Mouse (Mus musculus) cortical plate, adult 2 months (tissue): ENCODE results near the gene Smoc1. TPM values are rescaled to one million over a fixed set of nuclear protein-coding genes. Genes with fewer than 3 reads are reported as not detected.

Experiments used
- H3K27ac ChIP-seq: fragments of 200-500 bp; 2 replicates; pipeline ENCODE4 v1.5.1; 2012; ENCODE audit warnings: low read length, control low read depth, inconsistent platforms; ENCODE audit not compliant: insufficient read depth
- H3K4me1 ChIP-seq: fragments of 200-500 bp; 2 replicates; pipeline ENCODE4 v1.6.1; 2011; ENCODE audit warnings: low read length; ENCODE audit not compliant: control insufficient read depth, insufficient read depth
- H3K4me3 ChIP-seq: fragments of 200-500 bp; 2 replicates; pipeline ENCODE4 v1.5.1; 2011; ENCODE audit warnings: mild to moderate bottlenecking, low read length, control low read depth; ENCODE audit not compliant: insufficient read depth
- CTCF ChIP-seq: fragments of 200-500 bp; IDR thresholded peaks from 2 replicates; pipeline ENCODE4 v1.5.1; 2011; ENCODE audit warnings: mild to moderate bottlenecking, control low read depth, low read length; ENCODE audit not compliant: insufficient read depth; ENCODE audit errors: extremely low read depth
- POLR2A ChIP-seq: fragments of 200-500 bp; IDR thresholded peaks from 2 replicates; pipeline ENCODE4 v1.6.1; 2011; ENCODE audit warnings: mild to moderate bottlenecking, low read length, control low read depth; ENCODE audit not compliant: insufficient read depth; ENCODE audit errors: extremely low read depth
- polyA plus RNA-seq: library from polyadenylated mRNA; depleted of rRNA; stranded (reverse); fragments of >200 nt; gene quantifications from 2 replicates; pipeline ENCODE4 v1.2.3, GENCODE M21; 2012

The Smoc1 gene
- polyA plus RNA-seq, 1 experiment, result 8.5 TPM

- H3K4me3 ChIP-seq, result no peak overlapping the region
- H3K27ac ChIP-seq, result no peak overlapping the region
- TF ChIP-seq POLR2A (no peak), CTCF (no peak)
- no peaks in the 10 kb centered on the region for H3K4me1 ChIP-seq
Measured at GRCm38 (mm10) chr12:81094766-81095405, 68.3 kb downstream of the Smoc1 start.

DNA sequence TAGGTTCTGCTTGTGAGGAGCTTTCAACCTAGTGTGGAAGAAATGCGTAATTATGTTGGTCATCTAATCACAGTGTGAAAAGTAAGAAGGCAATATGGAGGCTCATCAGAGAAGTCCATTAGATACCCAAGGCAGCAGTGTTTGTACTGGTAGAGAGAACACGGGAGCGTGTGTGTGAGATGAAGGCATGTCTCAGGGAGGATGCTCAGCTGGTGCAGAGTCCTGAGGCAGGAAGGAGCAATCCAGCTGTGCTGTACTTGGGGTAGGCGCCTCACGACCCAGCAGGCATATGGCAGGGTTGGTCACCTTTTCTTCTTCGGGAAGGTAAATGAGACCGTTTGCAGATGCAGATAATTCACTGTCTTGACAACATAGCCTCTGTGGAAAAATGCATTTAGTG, 70.7 kb downstream of the Smoc1 start:
- Histone ChIP-seq H3K4me3 (no peak overlapping the region), H3K4me1 (no peaks in the 10 kb centered on the region), H3K27ac (no peak overlapping the region)
- TF ChIP-seq POLR2A (no peak), CTCF (no peak)

DNA sequence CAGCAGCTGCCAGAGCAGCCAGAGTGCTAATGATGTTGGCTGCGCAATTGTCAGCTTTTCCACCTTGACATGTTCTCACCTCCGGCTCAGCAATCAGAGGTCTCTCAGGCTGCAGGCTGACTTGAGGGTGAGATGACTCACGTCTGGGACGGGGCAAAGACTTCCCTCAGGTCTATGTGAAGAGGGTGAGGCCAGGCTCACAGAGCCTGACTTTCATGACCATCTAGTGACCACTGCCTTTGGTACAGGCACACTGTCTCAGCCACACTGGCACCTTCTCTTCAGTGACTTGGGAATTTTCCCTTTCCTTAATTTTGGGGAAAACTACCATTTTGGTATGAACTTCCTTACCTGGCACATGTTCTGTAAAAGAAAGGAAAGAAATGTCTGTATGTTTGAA, 71.1 kb downstream of the Smoc1 start:
- Histone ChIP-seq H3K4me1 (no peaks in the 10 kb centered on the region), H3K4me3 (no peak overlapping the region), H3K27ac (no peak overlapping the region)
- TF ChIP-seq CTCF, result no peak
- TF ChIP-seq POLR2A, result no peak

- Histone ChIP-seq H3K27ac (no peak overlapping the region), H3K4me3 (no peak overlapping the region), H3K4me1 (no peaks in the 10 kb centered on the region)
- TF ChIP-seq CTCF, result no peak
Measured at GRCm38 (mm10) chr12:81099161-81099560, 72.6 kb downstream of the Smoc1 start.

DNA sequence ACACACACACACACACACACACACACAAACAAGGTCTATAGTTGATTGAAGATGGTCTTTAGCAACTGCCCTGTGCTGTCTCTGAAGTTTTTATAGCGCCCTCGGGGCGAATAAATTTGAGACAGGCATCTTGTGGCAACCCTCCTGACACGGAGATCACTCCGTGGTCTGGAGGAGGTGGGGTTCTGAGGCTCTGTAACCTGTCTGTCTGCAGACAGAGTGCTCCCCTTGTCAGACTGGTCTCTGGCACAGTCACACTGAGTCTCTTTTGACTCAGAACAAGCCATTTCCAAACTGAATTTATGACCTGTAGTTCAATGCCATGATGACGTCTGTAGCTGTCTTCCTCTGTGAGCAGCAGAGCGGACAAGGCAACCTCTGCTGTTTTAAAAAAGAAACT, 75.1 kb downstream of the Smoc1 start:
- TF ChIP-seq CTCF (no peak), POLR2A (no peak)
- Histone ChIP-seq H3K27ac (no peak overlapping the region), H3K4me3 (no peak overlapping the region), H3K4me1 (no peaks in the 10 kb centered on the region)

DNA sequence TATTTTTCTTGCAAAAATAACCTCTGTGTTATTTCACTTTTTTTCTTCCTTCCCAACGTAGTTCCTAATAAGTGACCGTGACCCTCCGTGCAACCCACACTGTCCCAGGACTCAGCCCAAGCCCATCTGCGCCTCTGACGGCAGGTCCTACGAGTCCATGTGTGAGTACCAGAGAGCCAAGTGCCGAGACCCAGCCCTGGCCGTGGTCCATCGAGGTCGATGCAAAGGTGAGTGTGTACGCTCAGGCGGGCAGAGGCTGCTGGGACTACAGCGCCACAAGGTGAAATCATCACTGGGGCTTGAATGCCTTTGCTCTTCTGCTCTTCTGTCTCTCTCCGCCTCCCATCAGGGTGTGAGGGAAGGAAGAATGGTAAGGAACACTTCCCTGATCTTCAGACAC, 77.9 kb downstream of the Smoc1 start:
- TF ChIP-seq CTCF (no peak), POLR2A (no peak)
- no peak overlapping the region for H3K27ac ChIP-seq
- no peaks in the 10 kb centered on the region for H3K4me1 ChIP-seq
- H3K4me3 ChIP-seq, result no peak overlapping the region

GRCm38 (mm10) chr12:81105721-81106633, 79.4 kb downstream of the Smoc1 start:
- TF ChIP-seq POLR2A, result no peak
- no peak for TF ChIP-seq CTCF
- H3K4me3 ChIP-seq, result no peak overlapping the region
- no peaks in the 10 kb centered on the region for H3K4me1 ChIP-seq
- H3K27ac ChIP-seq, result no peak overlapping the region

DNA sequence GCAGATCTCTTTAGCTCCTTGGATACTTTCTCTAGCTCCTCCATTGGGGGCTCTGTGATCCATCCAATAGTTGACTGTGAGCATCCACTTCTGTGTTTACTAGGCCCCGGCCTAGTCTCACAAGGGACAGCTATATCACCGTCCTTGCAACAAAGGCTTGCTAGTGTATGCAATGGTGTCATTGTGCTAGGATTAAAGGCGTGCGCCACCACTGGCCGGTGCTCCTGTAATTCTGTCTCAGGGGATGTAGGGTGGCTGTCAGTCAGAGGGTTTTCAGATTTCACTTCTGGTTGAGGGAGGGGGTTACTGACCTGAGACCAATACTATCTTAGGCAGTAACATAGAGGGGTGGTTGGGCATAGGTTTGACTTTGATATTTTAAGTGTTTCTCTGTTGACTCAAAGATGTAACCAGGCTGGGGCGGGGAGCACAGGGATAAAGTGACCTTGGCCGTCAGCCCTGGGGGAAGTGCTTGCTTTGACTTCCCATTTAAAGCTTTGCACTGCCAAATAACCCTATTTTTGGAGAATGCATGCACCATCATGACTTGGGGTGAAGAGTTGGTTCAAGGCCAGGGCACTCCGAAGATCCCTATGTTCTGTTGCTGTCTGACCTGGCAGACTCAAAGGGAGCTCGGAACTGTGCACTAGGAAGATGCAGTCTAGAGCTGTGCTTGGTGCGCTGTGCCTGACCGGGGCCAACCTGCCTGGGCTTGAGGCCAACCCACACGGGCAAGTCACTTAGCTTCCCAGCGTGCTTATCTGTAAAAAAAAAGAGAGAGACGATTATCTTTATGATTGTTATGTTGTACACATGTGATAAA, 80.9 kb downstream of the Smoc1 start:
- no peak overlapping the region for H3K4me3 ChIP-seq
- no peak overlapping the region for H3K27ac ChIP-seq
- no peaks in the 10 kb centered on the region for H3K4me1 ChIP-seq
- no peak for TF ChIP-seq POLR2A
- no peak for TF ChIP-seq CTCF

- H3K27ac ChIP-seq, result no peak overlapping the region
- H3K4me1 ChIP-seq, result no peaks in the 10 kb centered on the region
- H3K4me3 ChIP-seq, result no peak overlapping the region
- TF ChIP-seq CTCF (no peak), POLR2A (no peak)
Measured at GRCm38 (mm10) chr12:81108600-81109011, 82.0 kb downstream of the Smoc1 start.
